Mouse (Mus musculus) stomach, embryonic 14.5 days (tissue): ENCODE measurements around the gene Ralgapa1. TPM values are rescaled to one million over a fixed set of nuclear protein-coding genes. Genes with fewer than 3 reads are reported as not detected.
"Not testable (repeated sequence)": the region's sequence is repeated elsewhere in the genome, so short reads cannot be mapped to it uniquely, and the experiment has no call there.

Experiments
- ATAC-seq: fragments of 200-750 bp; cut with Nextera tagmentation; 2 replicates; pipeline ENCODE4 v1.8.0; 2017; ENCODE audit warnings: low read depth, moderate TSS enrichment; ENCODE audit not compliant: insufficient number of reproducible peaks, insufficient read depth, low FRiP score
- H3K27ac ChIP-seq: fragments of 300-500 bp; sonication (generic); 2 replicates; pipeline ENCODE4 v1.5.1; 2014; ENCODE audit warnings: mild to moderate bottlenecking, low read length, moderate library complexity, mixed read lengths
- H3K27me3 ChIP-seq: fragments of 300-500 bp; sonication (generic); 2 replicates; pipeline ENCODE4 v1.6.1; 2014; ENCODE audit warnings: low read length, control low read depth, mixed read lengths; ENCODE audit not compliant: control insufficient read depth, insufficient read depth
- H3K36me3 ChIP-seq: fragments of 300-500 bp; sonication (generic); 2 replicates; pipeline ENCODE4 v1.6.1; 2014; ENCODE audit warnings: mild to moderate bottlenecking, control low read depth, low read length, moderate library complexity, mixed read lengths; ENCODE audit not compliant: control insufficient read depth, insufficient read depth
- H3K4me1 ChIP-seq: fragments of 300-500 bp; sonication (generic); 2 replicates; pipeline ENCODE4 v1.6.1; 2014; ENCODE audit warnings: low read length, control low read depth, mixed read lengths; ENCODE audit not compliant: control insufficient read depth, insufficient read depth
- H3K4me2 ChIP-seq: fragments of 300-500 bp; sonication (generic); replicated peaks from 2 replicates; pipeline ENCODE4 v1.6.1; 2014; ENCODE audit warnings: low read depth, low read length, control low read depth
- H3K4me3 ChIP-seq: fragments of 300-500 bp; sonication (generic); 2 replicates; pipeline ENCODE4 v1.5.1; 2014; ENCODE audit warnings: low read depth, low read length, control low read depth
- H3K9ac ChIP-seq: fragments of 300-500 bp; sonication (generic); replicated peaks from 2 replicates; pipeline ENCODE4 v1.6.1; 2014; ENCODE audit warnings: low read depth, mild to moderate bottlenecking, control low read depth, low read length, moderate library complexity, mixed read lengths
- H3K9me3 ChIP-seq: fragments of 300-500 bp; sonication (generic); 2 replicates; pipeline ENCODE4 v1.6.1; 2016; ENCODE audit warnings: low read depth, low read length, control low read depth; ENCODE audit not compliant: control insufficient read depth
- WGBS: fragments of 180-500 bp; shearing (Covaris S2); extraction: QIAGEN DNeasy Blood & Tissue Kit; methylation state at CpG from one replicate; pipeline ENCODE4 v1.1.7; 2014; 5-methylcytosine and 5-hydroxymethylcytosine counted together
- microRNA-seq: library from miRNA; unstranded; fragments of <30 nt; microRNA quantifications from one replicate; pipeline ENCODE4, GENCODE M21; 2016
- polyA plus RNA-seq: library from polyadenylated mRNA; unstranded; fragments of >200 nt; fragmentation: Nextera tagmentation; extraction: Ambion mirVana; gene quantifications from 2 replicates; pipeline ENCODE4 v1.2.1, GENCODE M21; 2014

The Ralgapa1 gene
- polyA plus RNA-seq, 1 experiment from 2014 or later = 26.0 TPM

- Histone ChIP-seq H3K4me2 (peak overlapping the region; percentile 53), H3K4me1 (no peaks in the 10 kb centered on the region), H3K9me3 (no peaks in the 10 kb centered on the region), H3K27me3 (no peaks in the 10 kb centered on the region), H3K36me3 (no peaks in the 10 kb centered on the region), H3K4me3 (peak overlapping the region; percentile 27), H3K9ac (no peak overlapping the region), H3K27ac (no peak overlapping the region)
- ATAC-seq = no peak
- 12% methylated on average over 19 of the region's 19 CpGs for WGBS
These were observed 260.8 kb downstream of the Ralgapa1 start for GRCm38 (mm10) chr12:55560025-55560690.

- ATAC-seq = no peak
- H3K4me3 ChIP-seq = no peak overlapping the region
- no peak overlapping the region for H3K4me2 ChIP-seq
- H3K4me1 ChIP-seq = no peaks in the 10 kb centered on the region
- 88% methylated on average over 12 of the region's 12 CpGs for WGBS
- no peaks in the 10 kb centered on the region for H3K9me3 ChIP-seq
- no peak overlapping the region for H3K9ac ChIP-seq
- H3K27ac ChIP-seq = no peak overlapping the region
- H3K27me3 ChIP-seq = no peaks in the 10 kb centered on the region
- no peaks in the 10 kb centered on the region for H3K36me3 ChIP-seq
These were observed 261.6 kb downstream of the Ralgapa1 start for GRCm38 (mm10) chr12:55559184-55559855.

- Histone ChIP-seq H3K27me3 (no peaks in the 10 kb centered on the region), H3K4me1 (no peaks in the 10 kb centered on the region), H3K27ac (no peak overlapping the region), H3K9ac (no peak overlapping the region), H3K9me3 (no peaks in the 10 kb centered on the region), H3K4me2 (no peak overlapping the region), H3K36me3 (no peaks in the 10 kb centered on the region), H3K4me3 (no peak overlapping the region)
- WGBS = 77% methylated on average over 6 of the region's 6 CpGs
- ATAC-seq = no peak
These were observed 263.1 kb downstream of the Ralgapa1 start for GRCm38 (mm10) chr12:55557866-55558265.

- not testable (repeated sequence) for H3K4me2 ChIP-seq, H3K4me1 ChIP-seq, ATAC-seq, H3K9me3 ChIP-seq, H3K27ac ChIP-seq, H3K27me3 ChIP-seq, H3K9ac ChIP-seq, H3K36me3 ChIP-seq, H3K4me3 ChIP-seq
- 76% methylated on average over 6 of the region's 6 CpGs for WGBS
These were observed 266.1 kb downstream of the Ralgapa1 start for GRCm38 (mm10) chr12:55554901-55555300.

Small RNA genes lying within 50 kb of the gene (microRNA-seq; reads per million reads assigned to microRNA genes)
- 1.8 reads per million for gene Gm23394

Other genes starting within 250 kb of the Ralgapa1 start
- 0.17 and 0.42 TPM in 2 replicates for gene Insm2, start 221.7 kb downstream of the Ralgapa1 start, polyA plus RNA-seq
- 35.4 and 40.8 TPM in 2 replicates for gene Brms1l, start 15.2 kb upstream of the Ralgapa1 start, polyA plus RNA-seq